Mouse (Mus musculus): ENCODE results near the gene Gm38394. TPM values are rescaled to one million over a fixed set of nuclear protein-coding genes. Genes with fewer than 3 reads are reported as not detected.

Gm38394 gene
- polyA plus RNA-seq, 1 experiment from 2014 or later: 8.8 TPM

- Histone ChIP-seq H3K27me3 (ENCODE audit: control insufficient read depth, insufficient read depth, low read length) (no peaks in the 10 kb centered on the region), H3K36me3 (replicated peaks; ENCODE audit: control insufficient read depth, insufficient read depth, low read depth, low read length) (no peaks in the 10 kb centered on the region), H3K9ac (replicated peaks; ENCODE audit: low read length) (no peak overlapping the region), H3K9me3 (replicated peaks; ENCODE audit: control insufficient read depth, low read length) (no peaks in the 10 kb centered on the region), H3K4me3 (ENCODE audit: low read depth, low read length) (no peak overlapping the region), H3K4me1 (ENCODE audit: control insufficient read depth, insufficient read depth, low read length) (peaks cover 4% of the 10 kb centered on the region; the same call in 1 of the 2 replicates), H3K4me2 (ENCODE audit: low read depth, low read length) (no peak overlapping the region), H3K27ac (replicated peaks; ENCODE audit: low read depth, low read length) (0 out of 2 replicates have a peak overlapping the region, but pooled peaks have one; percentile 10)
- 62% methylated on average over 11 of the region's 11 CpGs for WGBS
- ATAC-seq (replicated peaks; ENCODE audit: insufficient number of reproducible peaks, low FRiP score, low TSS enrichment, low read depth) (no peak), DNase-seq (ENCODE audit: low spot score) (no peak)
These were observed 32.5 kb upstream of the Gm38394 start for GRCm38 (mm10) chr1:133693536-133694114.

GRCm38 (mm10) chr1:133692195-133692594 lies 31.1 kb upstream of the Gm38394 start:
- no peak overlapping the region for H3K4me2 ChIP-seq (ENCODE audit: low read depth, low read length)
- H3K36me3 ChIP-seq (replicated peaks; ENCODE audit: control insufficient read depth, insufficient read depth, low read depth, low read length): no peaks in the 10 kb centered on the region
- ATAC-seq (replicated peaks; ENCODE audit: insufficient number of reproducible peaks, low FRiP score, low TSS enrichment, low read depth) (no peak), DNase-seq (ENCODE audit: low spot score) (no peak)
- no peaks in the 10 kb centered on the region for H3K27me3 ChIP-seq (ENCODE audit: control insufficient read depth, insufficient read depth, low read length)
- no peaks in the 10 kb centered on the region for H3K9me3 ChIP-seq (replicated peaks; ENCODE audit: control insufficient read depth, low read length)
- peaks cover 4% of the 10 kb centered on the region; the same call in 1 of the 2 replicates for H3K4me1 ChIP-seq (ENCODE audit: control insufficient read depth, insufficient read depth, low read length)
- H3K4me3 ChIP-seq (ENCODE audit: low read depth, low read length): no peak overlapping the region
- 45% methylated on average over 4 of the region's 4 CpGs for WGBS
- no peak overlapping the region for H3K27ac ChIP-seq (replicated peaks; ENCODE audit: low read depth, low read length)
- H3K9ac ChIP-seq (replicated peaks; ENCODE audit: low read length): no peak overlapping the region

- H3K4me2 ChIP-seq (ENCODE audit: low read depth, low read length): no peak overlapping the region
- DNase-seq (ENCODE audit: low spot score): no peak
- no peak overlapping the region for H3K27ac ChIP-seq (replicated peaks; ENCODE audit: low read depth, low read length)
- H3K4me3 ChIP-seq (ENCODE audit: low read depth, low read length): no peak overlapping the region
- H3K4me1 ChIP-seq (ENCODE audit: control insufficient read depth, insufficient read depth, low read length): peaks cover 2% of the 10 kb centered on the region; the same call in 1 of the 2 replicates
- no peak overlapping the region for H3K9ac ChIP-seq (replicated peaks; ENCODE audit: low read length)
- H3K9me3 ChIP-seq (replicated peaks; ENCODE audit: control insufficient read depth, low read length): no peaks in the 10 kb centered on the region
- ATAC-seq (replicated peaks; ENCODE audit: insufficient number of reproducible peaks, low FRiP score, low TSS enrichment, low read depth): no peak
- no peaks in the 10 kb centered on the region for H3K27me3 ChIP-seq (ENCODE audit: control insufficient read depth, insufficient read depth, low read length)
- WGBS: 94% methylated on average over 6 of the region's 6 CpGs
- H3K36me3 ChIP-seq (replicated peaks; ENCODE audit: control insufficient read depth, insufficient read depth, low read depth, low read length): no peaks in the 10 kb centered on the region
These were observed 29.9 kb upstream of the Gm38394 start for GRCm38 (mm10) chr1:133691046-133691445.

GRCm38 (mm10) chr1:133689897-133690296 lies 28.8 kb upstream of the Gm38394 start, which contains the start of gene Lax1:
TSS of gene Lax1 (minus strand) at chr1:133690108.
- no peaks in the 10 kb centered on the region for H3K27me3 ChIP-seq (ENCODE audit: control insufficient read depth, insufficient read depth, low read length)
- no peak within 1 kb of the TSS for H3K27ac ChIP-seq (replicated peaks; ENCODE audit: low read depth, low read length)
- no peak for ATAC-seq (replicated peaks; ENCODE audit: insufficient number of reproducible peaks, low FRiP score, low TSS enrichment, low read depth)
- 13% methylated on average over 6 of the region's 6 CpGs for WGBS
- H3K4me2 ChIP-seq (ENCODE audit: low read depth, low read length): no peak within 1 kb of the TSS
- DNase-seq (ENCODE audit: low spot score): peak; percentile 22
- H3K9ac ChIP-seq (replicated peaks; ENCODE audit: low read length): no peak within 1 kb of the TSS
- no peak within 1 kb of the TSS for H3K4me3 ChIP-seq (ENCODE audit: low read depth, low read length)
- H3K36me3 ChIP-seq (replicated peaks; ENCODE audit: control insufficient read depth, insufficient read depth, low read depth, low read length): no peaks in the 10 kb centered on the region
- H3K4me1 ChIP-seq (ENCODE audit: control insufficient read depth, insufficient read depth, low read length): no peaks in the 10 kb centered on the region
- no peaks in the 10 kb centered on the region for H3K9me3 ChIP-seq (replicated peaks; ENCODE audit: control insufficient read depth, low read length)

DNA sequence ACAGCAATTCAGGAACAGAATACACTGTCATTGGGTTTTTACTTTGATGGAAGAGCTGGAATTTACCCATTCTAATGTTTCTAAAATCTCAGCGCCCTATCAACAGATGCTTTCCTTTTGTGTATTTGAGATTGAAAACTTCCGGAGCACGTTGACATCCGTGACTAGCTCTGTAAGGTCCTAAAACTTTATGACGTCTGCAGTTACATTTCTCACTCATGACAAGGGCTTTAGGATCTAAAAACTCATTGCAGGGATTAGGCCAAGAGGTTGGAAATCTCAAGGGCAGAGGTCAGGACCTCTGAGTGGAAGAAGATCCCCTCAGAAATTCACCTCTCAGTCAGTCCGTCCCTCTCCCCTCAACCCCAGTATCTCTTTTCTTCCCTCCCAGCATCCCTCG lies 27.2 kb upstream of the Gm38394 start:
- Histone ChIP-seq H3K4me1 (ENCODE audit: control insufficient read depth, insufficient read depth, low read length) (no peaks in the 10 kb centered on the region), H3K9me3 (replicated peaks; ENCODE audit: control insufficient read depth, low read length) (no peaks in the 10 kb centered on the region), H3K4me2 (ENCODE audit: low read depth, low read length) (no peak overlapping the region), H3K9ac (replicated peaks; ENCODE audit: low read length) (no peak overlapping the region), H3K4me3 (ENCODE audit: low read depth, low read length) (no peak overlapping the region), H3K27ac (replicated peaks; ENCODE audit: low read depth, low read length) (no peak overlapping the region), H3K36me3 (replicated peaks; ENCODE audit: control insufficient read depth, insufficient read depth, low read depth, low read length) (no peaks in the 10 kb centered on the region), H3K27me3 (ENCODE audit: control insufficient read depth, insufficient read depth, low read length) (no peaks in the 10 kb centered on the region)
- no peak for DNase-seq (ENCODE audit: low spot score)
- no peak for ATAC-seq (replicated peaks; ENCODE audit: insufficient number of reproducible peaks, low FRiP score, low TSS enrichment, low read depth)
- 64% methylated on average over 7 of the region's 7 CpGs for WGBS

GRCm38 (mm10) chr1:133685749-133686519 lies 24.8 kb upstream of the Gm38394 start:
- Histone ChIP-seq H3K4me3 (ENCODE audit: low read depth, low read length) (no peak overlapping the region), H3K9me3 (replicated peaks; ENCODE audit: control insufficient read depth, low read length) (no peaks in the 10 kb centered on the region), H3K4me1 (ENCODE audit: control insufficient read depth, insufficient read depth, low read length) (no peaks in the 10 kb centered on the region), H3K36me3 (replicated peaks; ENCODE audit: control insufficient read depth, insufficient read depth, low read depth, low read length) (no peaks in the 10 kb centered on the region), H3K9ac (replicated peaks; ENCODE audit: low read length) (no peak overlapping the region), H3K27ac (replicated peaks; ENCODE audit: low read depth, low read length) (no peak overlapping the region), H3K4me2 (ENCODE audit: low read depth, low read length) (no peak overlapping the region), H3K27me3 (ENCODE audit: control insufficient read depth, insufficient read depth, low read length) (no peaks in the 10 kb centered on the region)
- 82% methylated on average over 10 of the region's 10 CpGs for WGBS
- ATAC-seq (replicated peaks; ENCODE audit: insufficient number of reproducible peaks, low FRiP score, low TSS enrichment, low read depth) (no peak), DNase-seq (ENCODE audit: low spot score) (no peak)

GRCm38 (mm10) chr1:133671801-133672200 lies 10.7 kb upstream of the Gm38394 start:
- DNase-seq (ENCODE audit: low spot score) (no peak), ATAC-seq (replicated peaks; ENCODE audit: insufficient number of reproducible peaks, low FRiP score, low TSS enrichment, low read depth) (no peak)
- H3K27ac ChIP-seq (replicated peaks; ENCODE audit: low read depth, low read length): no peak overlapping the region
- H3K27me3 ChIP-seq (ENCODE audit: control insufficient read depth, insufficient read depth, low read length): no peaks in the 10 kb centered on the region
- 80% methylated on average over 3 of the region's 3 CpGs for WGBS
- no peaks in the 10 kb centered on the region for H3K36me3 ChIP-seq (replicated peaks; ENCODE audit: control insufficient read depth, insufficient read depth, low read depth, low read length)
- H3K9me3 ChIP-seq (replicated peaks; ENCODE audit: control insufficient read depth, low read length): no peaks in the 10 kb centered on the region
- no peak overlapping the region for H3K4me2 ChIP-seq (ENCODE audit: low read depth, low read length)
- no peak overlapping the region for H3K4me3 ChIP-seq (ENCODE audit: low read depth, low read length)
- no peaks in the 10 kb centered on the region for H3K4me1 ChIP-seq (ENCODE audit: control insufficient read depth, insufficient read depth, low read length)
- no peak overlapping the region for H3K9ac ChIP-seq (replicated peaks; ENCODE audit: low read length)

- H3K9ac ChIP-seq (replicated peaks; ENCODE audit: low read length): no peak overlapping the region
- no peak for ATAC-seq (replicated peaks; ENCODE audit: insufficient number of reproducible peaks, low FRiP score, low TSS enrichment, low read depth)
- WGBS: 82% methylated on average over 3 of the region's 3 CpGs
These were observed 10.1 kb upstream of the Gm38394 start for GRCm38 (mm10) chr1:133671266-133671665.

More at GRCm38 (mm10) chr1:133671266-133671665, 10.1 kb upstream of the Gm38394 start:
- Histone ChIP-seq H3K27me3 (ENCODE audit: control insufficient read depth, insufficient read depth, low read length) (no peaks in the 10 kb centered on the region), H3K27ac (replicated peaks; ENCODE audit: low read depth, low read length) (no peak overlapping the region), H3K4me2 (ENCODE audit: low read depth, low read length) (no peak overlapping the region), H3K4me1 (ENCODE audit: control insufficient read depth, insufficient read depth, low read length) (no peaks in the 10 kb centered on the region), H3K36me3 (replicated peaks; ENCODE audit: control insufficient read depth, insufficient read depth, low read depth, low read length) (no peaks in the 10 kb centered on the region), H3K4me3 (ENCODE audit: low read depth, low read length) (no peak overlapping the region), H3K9me3 (replicated peaks; ENCODE audit: control insufficient read depth, low read length) (no peaks in the 10 kb centered on the region)
- no peak for DNase-seq (ENCODE audit: low spot score)
